Mouse (Mus musculus): ENCODE data around the gene Siglecf. TPM values are rescaled to one million over a fixed set of nuclear protein-coding genes. Genes with fewer than 3 reads are reported as not detected.
A peak's percentile ranks its signal among the peaks of the same experiment; 100 is the strongest.

Gene Siglecf
- polyA plus RNA-seq, 1 experiment from 2014 or later, result 0.32 TPM

DNA sequence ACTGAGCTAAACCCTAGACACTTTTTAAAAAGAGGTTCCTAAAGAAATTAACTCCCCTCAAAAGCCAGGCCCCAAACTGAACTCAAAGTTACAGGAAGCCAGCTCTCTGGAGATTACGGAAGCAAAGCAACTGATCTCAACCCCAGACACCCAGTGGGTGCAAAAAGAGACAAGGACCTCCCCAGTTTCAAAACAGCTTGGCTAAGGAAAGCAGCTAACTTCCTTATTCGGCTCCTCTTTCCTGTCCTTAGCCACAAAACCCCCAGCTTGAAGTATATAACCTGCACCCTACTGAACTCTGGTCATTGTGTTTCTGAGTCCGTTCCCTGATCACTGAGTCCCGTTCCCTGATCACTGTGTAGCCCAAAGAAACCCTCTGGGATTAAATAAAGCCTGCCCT lies 2.0 kb downstream of the Siglecf start:
- no peak overlapping the region for H3K9ac ChIP-seq (ENCODE audit: low read length)
- H3K27ac ChIP-seq (replicated peaks; ENCODE audit: low read depth, low read length), result no peak overlapping the region
- H3K4me1 ChIP-seq (ENCODE audit: control insufficient read depth, insufficient read depth, low read length), result no peaks in the 10 kb centered on the region
- DNase-seq (ENCODE audit: low spot score), result no peak
- WGBS, result 70% methylated on average over 4 of the region's 4 CpGs
- no peaks in the 10 kb centered on the region for H3K36me3 ChIP-seq (ENCODE audit: control insufficient read depth, insufficient read depth, low read length)
- no peak overlapping the region for H3K4me3 ChIP-seq (ENCODE audit: low read depth, low read length)
- H3K9me3 ChIP-seq (ENCODE audit: control insufficient read depth, low read length), result no peaks in the 10 kb centered on the region
- H3K4me2 ChIP-seq (ENCODE audit: low read depth, severe bottlenecking), result no peak overlapping the region
- no peak for ATAC-seq (ENCODE audit: insufficient number of reproducible peaks, low FRiP score, low TSS enrichment, low read depth)
- H3K27me3 ChIP-seq (ENCODE audit: control insufficient read depth, insufficient read depth, low read length), result no peaks in the 10 kb centered on the region

- no peak overlapping the region for H3K4me3 ChIP-seq (ENCODE audit: low read depth, low read length)
- ATAC-seq (ENCODE audit: insufficient number of reproducible peaks, low FRiP score, low TSS enrichment, low read depth), result no peak
- no peaks in the 10 kb centered on the region for H3K27me3 ChIP-seq (ENCODE audit: control insufficient read depth, insufficient read depth, low read length)
- H3K4me1 ChIP-seq (ENCODE audit: control insufficient read depth, insufficient read depth, low read length), result no peaks in the 10 kb centered on the region
- H3K9ac ChIP-seq (ENCODE audit: low read length), result no peak overlapping the region
- no peak overlapping the region for H3K4me2 ChIP-seq (ENCODE audit: low read depth, severe bottlenecking)
- H3K36me3 ChIP-seq (ENCODE audit: control insufficient read depth, insufficient read depth, low read length), result no peaks in the 10 kb centered on the region
- DNase-seq (ENCODE audit: low spot score), result no peak
- H3K27ac ChIP-seq (replicated peaks; ENCODE audit: low read depth, low read length), result no peak overlapping the region
- H3K9me3 ChIP-seq (ENCODE audit: control insufficient read depth, low read length), result no peaks in the 10 kb centered on the region
- WGBS, result 89% methylated on average over 4 of the region's 4 CpGs
These were observed 2.6 kb downstream of the Siglecf start for GRCm38 (mm10) chr7:43353758-43354157.

DNA sequence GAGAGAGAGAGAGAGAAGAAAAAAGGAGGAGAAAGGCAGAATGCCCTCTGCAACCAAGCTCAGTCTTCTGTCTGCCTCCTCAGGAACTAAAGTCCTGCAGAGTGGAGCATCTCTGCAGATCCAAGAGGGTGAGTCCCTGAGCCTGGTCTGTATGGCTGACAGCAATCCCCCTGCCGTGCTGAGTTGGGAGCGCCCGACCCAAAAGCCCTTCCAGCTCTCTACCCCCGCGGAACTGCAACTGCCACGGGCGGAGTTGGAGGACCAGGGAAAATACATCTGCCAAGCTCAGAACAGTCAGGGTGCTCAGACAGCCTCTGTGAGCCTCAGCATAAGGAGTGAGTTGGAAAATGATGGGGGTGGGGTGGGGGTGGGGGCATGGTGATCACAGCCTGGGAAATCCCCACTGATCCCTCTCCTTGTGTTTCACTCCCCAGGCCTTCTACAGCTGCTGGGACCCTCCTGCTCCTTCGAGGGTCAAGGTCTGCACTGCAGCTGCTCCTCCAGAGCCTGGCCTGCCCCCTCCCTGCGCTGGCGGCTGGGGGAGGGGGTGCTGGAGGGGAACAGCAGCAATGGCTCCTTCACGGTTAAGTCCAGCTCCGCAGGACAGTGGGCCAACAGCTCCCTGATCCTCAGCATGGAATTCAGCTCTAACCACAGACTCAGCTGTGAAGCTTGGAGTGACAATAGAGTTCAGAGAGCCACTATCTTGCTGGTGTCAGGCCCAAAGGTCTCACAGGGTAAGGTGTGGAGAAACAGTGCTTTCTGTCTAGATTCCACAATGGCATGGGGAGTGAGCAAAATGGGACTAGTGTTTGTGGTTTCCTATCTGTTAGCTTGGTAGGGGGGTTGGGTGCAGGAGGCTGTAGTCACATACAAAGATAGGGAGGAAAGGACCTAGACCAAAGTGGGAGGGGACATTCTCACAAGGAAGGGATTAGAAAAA lies 4.0 kb downstream of the Siglecf start:
- H3K4me3 ChIP-seq (ENCODE audit: low read depth, low read length), result no peak overlapping the region
- H3K36me3 ChIP-seq (ENCODE audit: control insufficient read depth, insufficient read depth, low read length), result no peaks in the 10 kb centered on the region
- H3K9me3 ChIP-seq (ENCODE audit: control insufficient read depth, low read length), result no peaks in the 10 kb centered on the region
- no peaks in the 10 kb centered on the region for H3K27me3 ChIP-seq (ENCODE audit: control insufficient read depth, insufficient read depth, low read length)
- peak; percentile 48 for DNase-seq (ENCODE audit: low spot score)
- ATAC-seq (ENCODE audit: insufficient number of reproducible peaks, low FRiP score, low TSS enrichment, low read depth), result peak; percentile 79
- 4% methylated on average over 12 of the region's 12 CpGs for WGBS
- no peak overlapping the region for H3K4me2 ChIP-seq (ENCODE audit: low read depth, severe bottlenecking)
- H3K27ac ChIP-seq (replicated peaks; ENCODE audit: low read depth, low read length), result no peak overlapping the region
- H3K4me1 ChIP-seq (ENCODE audit: control insufficient read depth, insufficient read depth, low read length), result no peaks in the 10 kb centered on the region
- H3K9ac ChIP-seq (ENCODE audit: low read length), result no peak overlapping the region

DNA sequence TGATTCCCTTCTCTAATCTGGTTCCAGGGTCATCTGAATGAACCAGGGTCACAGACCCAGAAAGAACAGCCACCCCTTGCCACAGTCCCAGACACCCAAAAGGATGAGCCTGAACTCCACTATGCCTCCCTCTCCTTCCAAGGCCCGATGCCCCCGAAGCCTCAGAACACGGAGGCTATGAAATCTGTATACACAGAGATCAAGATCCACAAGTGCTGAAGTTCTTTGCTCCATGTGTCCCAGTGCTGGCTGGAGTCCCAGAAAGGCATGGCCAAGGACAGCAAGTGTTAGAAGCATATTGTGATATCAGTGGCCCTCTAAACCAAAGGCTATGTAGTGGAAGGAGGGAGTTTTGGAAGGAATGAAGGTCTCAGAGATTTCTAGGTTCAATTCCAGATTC lies 7.4 kb downstream of the Siglecf start:
- ATAC-seq (ENCODE audit: insufficient number of reproducible peaks, low FRiP score, low TSS enrichment, low read depth) (no peak), DNase-seq (ENCODE audit: low spot score) (no peak)
- no peak overlapping the region for H3K9ac ChIP-seq (ENCODE audit: low read length)
- H3K4me1 ChIP-seq (ENCODE audit: control insufficient read depth, insufficient read depth, low read length), result no peaks in the 10 kb centered on the region
- no peak overlapping the region for H3K27ac ChIP-seq (replicated peaks; ENCODE audit: low read depth, low read length)
- H3K4me3 ChIP-seq (ENCODE audit: low read depth, low read length), result no peak overlapping the region
- no peaks in the 10 kb centered on the region for H3K9me3 ChIP-seq (ENCODE audit: control insufficient read depth, low read length)
- no peak overlapping the region for H3K4me2 ChIP-seq (ENCODE audit: low read depth, severe bottlenecking)
- no peaks in the 10 kb centered on the region for H3K36me3 ChIP-seq (ENCODE audit: control insufficient read depth, insufficient read depth, low read length)
- whole genome bisulfite sequencing, result 90% methylated on average over 3 of the region's 3 CpGs
- no peaks in the 10 kb centered on the region for H3K27me3 ChIP-seq (ENCODE audit: control insufficient read depth, insufficient read depth, low read length)

GRCm38 (mm10) chr7:43361442-43361841 lies 10.3 kb downstream of the Siglecf start:
- Histone ChIP-seq H3K36me3 (ENCODE audit: control insufficient read depth, insufficient read depth, low read length) (no peaks in the 10 kb centered on the region), H3K9me3 (ENCODE audit: control insufficient read depth, low read length) (no peaks in the 10 kb centered on the region), H3K27ac (replicated peaks; ENCODE audit: low read depth, low read length) (no peak overlapping the region), H3K4me1 (ENCODE audit: control insufficient read depth, insufficient read depth, low read length) (no peaks in the 10 kb centered on the region), H3K27me3 (ENCODE audit: control insufficient read depth, insufficient read depth, low read length) (no peaks in the 10 kb centered on the region), H3K4me3 (ENCODE audit: low read depth, low read length) (no peak overlapping the region), H3K9ac (ENCODE audit: low read length) (no peak overlapping the region), H3K4me2 (ENCODE audit: low read depth, severe bottlenecking) (no peak overlapping the region)
- ATAC-seq (ENCODE audit: insufficient number of reproducible peaks, low FRiP score, low TSS enrichment, low read depth) (no peak), DNase-seq (ENCODE audit: low spot score) (no peak)
- WGBS, result 92% methylated on average over 1 of the region's 1 CpGs

DNA sequence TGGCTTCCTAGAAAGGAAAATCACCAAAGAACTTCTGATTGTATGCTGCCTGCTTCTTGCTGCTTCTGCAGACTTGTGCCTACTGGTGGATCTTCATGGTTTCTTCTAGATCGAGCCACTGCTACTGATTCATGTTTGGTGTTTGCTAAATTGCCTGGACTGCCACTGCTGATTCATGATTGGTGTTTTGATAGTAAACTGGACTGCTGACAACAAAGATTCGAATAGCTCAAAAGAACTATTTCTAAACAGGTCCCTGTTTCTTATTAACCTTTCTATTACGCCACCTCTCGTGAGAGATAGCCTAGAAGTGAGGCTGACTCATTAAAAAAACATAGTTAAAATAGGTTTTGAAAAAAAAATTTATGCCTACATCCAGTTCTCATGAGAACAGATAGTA lies 10.9 kb downstream of the Siglecf start:
- H3K27me3 ChIP-seq (ENCODE audit: control insufficient read depth, insufficient read depth, low read length), result no peaks in the 10 kb centered on the region
- no peaks in the 10 kb centered on the region for H3K4me1 ChIP-seq (ENCODE audit: control insufficient read depth, insufficient read depth, low read length)
- no peak overlapping the region for H3K9ac ChIP-seq (ENCODE audit: low read length)
- H3K4me2 ChIP-seq (ENCODE audit: low read depth, severe bottlenecking), result no peak overlapping the region
- WGBS, result 82% methylated on average over 4 of the region's 4 CpGs
- ATAC-seq (ENCODE audit: insufficient number of reproducible peaks, low FRiP score, low TSS enrichment, low read depth), result no peak
- H3K36me3 ChIP-seq (ENCODE audit: control insufficient read depth, insufficient read depth, low read length), result no peaks in the 10 kb centered on the region
- no peak overlapping the region for H3K4me3 ChIP-seq (ENCODE audit: low read depth, low read length)
- H3K27ac ChIP-seq (replicated peaks; ENCODE audit: low read depth, low read length), result no peak overlapping the region
- no peak for DNase-seq (ENCODE audit: low spot score)
- H3K9me3 ChIP-seq (ENCODE audit: control insufficient read depth, low read length), result no peaks in the 10 kb centered on the region

DNA sequence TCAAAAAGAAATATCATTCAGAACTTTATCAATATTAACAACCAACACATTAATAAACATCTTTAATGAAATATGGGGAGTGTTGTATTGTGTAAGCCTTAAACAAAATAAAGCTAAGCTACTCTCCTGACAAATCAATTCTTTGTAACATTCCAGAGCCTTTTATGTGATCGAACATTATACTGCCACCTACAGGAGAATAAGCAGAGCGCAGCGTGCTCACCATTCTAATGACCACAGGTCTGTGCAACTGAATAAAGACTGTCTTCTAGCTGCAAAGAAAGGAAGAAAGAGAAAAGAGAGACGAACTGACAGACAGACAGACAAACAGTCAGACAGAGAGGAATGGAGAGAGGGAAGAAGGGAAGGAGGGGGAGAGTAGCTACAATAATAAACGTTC lies 27.1 kb downstream of the Siglecf start:
- Histone ChIP-seq H3K4me2 (ENCODE audit: low read depth, severe bottlenecking) (no peak overlapping the region), H3K27me3 (ENCODE audit: control insufficient read depth, insufficient read depth, low read length) (no peaks in the 10 kb centered on the region), H3K36me3 (ENCODE audit: control insufficient read depth, insufficient read depth, low read length) (no peaks in the 10 kb centered on the region), H3K9ac (ENCODE audit: low read length) (no peak overlapping the region), H3K4me3 (ENCODE audit: low read depth, low read length) (no peak overlapping the region), H3K27ac (replicated peaks; ENCODE audit: low read depth, low read length) (no peak overlapping the region), H3K4me1 (ENCODE audit: control insufficient read depth, insufficient read depth, low read length) (no peaks in the 10 kb centered on the region), H3K9me3 (ENCODE audit: control insufficient read depth, low read length) (no peaks in the 10 kb centered on the region)
- DNase-seq (ENCODE audit: low spot score) (peak; percentile 64), ATAC-seq (ENCODE audit: insufficient number of reproducible peaks, low FRiP score, low TSS enrichment, low read depth) (no peak)
- 17% methylated on average over 5 of the region's 5 CpGs for WGBS

- no peaks in the 10 kb centered on the region for H3K9me3 ChIP-seq (ENCODE audit: control insufficient read depth, low read length)
- no peak overlapping the region for H3K27ac ChIP-seq (replicated peaks; ENCODE audit: low read depth, low read length)
- H3K9ac ChIP-seq (ENCODE audit: low read length), result no peak overlapping the region
- no peaks in the 10 kb centered on the region for H3K4me1 ChIP-seq (ENCODE audit: control insufficient read depth, insufficient read depth, low read length)
- no peaks in the 10 kb centered on the region for H3K27me3 ChIP-seq (ENCODE audit: control insufficient read depth, insufficient read depth, low read length)
- H3K4me2 ChIP-seq (ENCODE audit: low read depth, severe bottlenecking), result no peak overlapping the region
- no peak overlapping the region for H3K4me3 ChIP-seq (ENCODE audit: low read depth, low read length)
- DNase-seq (ENCODE audit: low spot score) (no peak), ATAC-seq (ENCODE audit: insufficient number of reproducible peaks, low FRiP score, low TSS enrichment, low read depth) (no peak)
- WGBS, result 80% methylated on average over 8 of the region's 8 CpGs
- no peaks in the 10 kb centered on the region for H3K36me3 ChIP-seq (ENCODE audit: control insufficient read depth, insufficient read depth, low read length)
These were observed 41.4 kb downstream of the Siglecf start for GRCm38 (mm10) chr7:43392349-43393121.

Data from limb, embryonic 11.5 days (tissue).